Mouse (Mus musculus): ENCODE data around the gene Aff2. TPM values are rescaled to one million over a fixed set of nuclear protein-coding genes. Genes with fewer than 3 reads are reported as not detected.

Aff2 gene
- polyA plus RNA-seq, 1 experiment from 2014 or later: 20.2 TPM

DNA sequence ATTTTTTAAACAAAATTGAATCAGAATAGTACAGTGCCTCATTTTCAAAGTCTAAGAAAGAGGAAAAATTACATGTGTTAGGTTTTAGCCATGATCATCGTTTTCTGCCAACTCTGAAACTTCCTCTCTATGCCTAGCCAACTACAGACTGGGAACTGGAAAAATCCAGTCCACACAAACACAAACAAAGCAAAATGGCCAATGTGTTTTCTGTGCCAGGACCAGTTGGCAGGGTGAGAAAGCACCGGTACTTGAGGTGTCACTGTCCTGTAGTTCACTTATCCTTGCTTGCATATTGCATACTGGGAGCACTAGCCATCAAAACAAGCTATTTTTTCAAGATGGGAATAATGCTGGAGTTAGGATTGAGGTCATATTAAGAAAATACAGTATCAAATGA lies 100.8 kb downstream of the Aff2 start:
- Histone ChIP-seq H3K9me3 (no peaks in the 10 kb centered on the region), H3K27ac (replicated peaks) (no peak overlapping the region), H3K36me3 (no peaks in the 10 kb centered on the region), H3K9ac (no peak overlapping the region), H3K4me3 (no peak overlapping the region), H3K4me1 (replicated peaks) (no peaks in the 10 kb centered on the region), H3K4me2 (no peak overlapping the region), H3K27me3 (no peaks in the 10 kb centered on the region)
- no peak for ATAC-seq (ENCODE audit: low FRiP score, low read depth)
- WGBS: 79% methylated on average over 2 of the region's 2 CpGs

DNA sequence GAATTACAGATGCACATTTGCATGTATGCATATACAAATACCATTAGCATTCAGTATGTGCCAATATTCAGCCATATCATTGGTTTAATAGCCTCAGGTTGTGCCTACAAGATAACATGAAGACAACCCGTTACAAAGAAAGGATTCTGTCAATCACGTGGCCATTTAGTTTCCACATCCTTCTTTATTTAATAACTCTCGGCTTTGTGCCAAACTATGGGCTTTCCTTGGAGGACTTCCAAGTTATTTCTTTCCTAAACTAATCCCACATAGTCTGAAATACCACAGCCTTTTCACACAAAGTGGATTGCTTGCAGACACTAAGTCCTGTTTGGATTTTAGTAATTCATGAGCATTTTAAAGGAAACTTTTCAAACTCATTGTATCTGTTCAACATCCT lies 142.0 kb downstream of the Aff2 start:
- Histone ChIP-seq H3K4me2 (no peak overlapping the region), H3K4me1 (replicated peaks) (no peaks in the 10 kb centered on the region), H3K4me3 (no peak overlapping the region), H3K9ac (no peak overlapping the region), H3K9me3 (no peaks in the 10 kb centered on the region), H3K27me3 (no peaks in the 10 kb centered on the region), H3K27ac (replicated peaks) (no peak overlapping the region), H3K36me3 (no peaks in the 10 kb centered on the region)
- ATAC-seq (ENCODE audit: low FRiP score, low read depth): no peak
- WGBS: 54% methylated on average over 3 of the region's 3 CpGs

DNA sequence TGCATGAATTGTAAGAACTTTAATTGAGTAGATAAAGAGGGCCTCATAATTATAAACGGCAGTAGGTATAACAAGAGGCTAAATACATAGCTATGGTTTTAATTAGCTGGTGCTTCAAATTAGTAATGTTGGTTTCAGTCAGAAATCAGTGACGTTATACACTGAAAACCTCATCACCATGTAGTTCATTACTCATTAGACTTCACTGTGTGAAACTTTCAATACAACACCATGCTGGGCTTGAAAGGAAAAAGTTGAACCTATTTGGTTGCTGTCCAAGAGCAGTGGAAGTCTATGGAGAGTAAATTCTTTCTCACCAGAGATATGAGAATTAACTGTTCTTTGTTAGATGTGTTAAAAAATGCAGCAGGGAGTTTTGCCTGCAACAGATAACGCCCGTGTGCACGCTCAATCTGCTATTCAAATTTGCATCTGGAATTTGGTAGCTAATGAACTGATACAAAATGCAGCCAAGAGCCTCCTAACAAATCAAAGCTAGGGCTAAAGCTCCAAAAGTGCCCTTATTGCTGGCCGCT lies 158.0 kb downstream of the Aff2 start:
- Histone ChIP-seq H3K36me3 (no peaks in the 10 kb centered on the region), H3K4me1 (replicated peaks) (no peaks in the 10 kb centered on the region), H3K9ac (no peak overlapping the region), H3K4me2 (no peak overlapping the region), H3K27ac (replicated peaks) (no peak overlapping the region), H3K4me3 (no peak overlapping the region), H3K9me3 (no peaks in the 10 kb centered on the region), H3K27me3 (no peaks in the 10 kb centered on the region)
- no peak for ATAC-seq (ENCODE audit: low FRiP score, low read depth)
- WGBS: 50% methylated on average over 6 of the region's 6 CpGs

DNA sequence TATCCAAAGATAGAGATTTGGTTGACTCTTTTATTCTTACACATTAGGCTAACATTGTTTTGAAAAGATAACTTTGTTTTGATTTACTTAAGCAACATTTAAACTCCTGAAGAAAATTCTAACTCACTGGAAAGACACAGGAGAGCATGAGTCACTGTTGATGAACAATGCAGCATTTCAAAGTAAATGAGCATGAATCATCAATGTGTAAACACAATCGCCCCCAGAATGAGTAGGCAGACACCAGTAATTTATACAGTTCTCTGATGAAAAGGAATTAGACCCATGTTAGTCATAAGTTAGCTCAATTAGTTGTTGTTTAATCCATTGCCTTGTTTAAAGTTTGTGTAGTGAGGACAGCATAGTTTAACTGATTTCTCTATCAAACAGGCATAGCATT lies 180.7 kb downstream of the Aff2 start:
- no peaks in the 10 kb centered on the region for H3K4me1 ChIP-seq (replicated peaks)
- no peaks in the 10 kb centered on the region for H3K9me3 ChIP-seq
- no peaks in the 10 kb centered on the region for H3K36me3 ChIP-seq
- no peak for ATAC-seq (ENCODE audit: low FRiP score, low read depth)
- H3K27ac ChIP-seq (replicated peaks): no peak overlapping the region
- H3K27me3 ChIP-seq: no peaks in the 10 kb centered on the region
- H3K9ac ChIP-seq: no peak overlapping the region
- 39% methylated on average over 1 of the region's 1 CpGs for WGBS
- H3K4me3 ChIP-seq: no peak overlapping the region
- H3K4me2 ChIP-seq: no peak overlapping the region

DNA sequence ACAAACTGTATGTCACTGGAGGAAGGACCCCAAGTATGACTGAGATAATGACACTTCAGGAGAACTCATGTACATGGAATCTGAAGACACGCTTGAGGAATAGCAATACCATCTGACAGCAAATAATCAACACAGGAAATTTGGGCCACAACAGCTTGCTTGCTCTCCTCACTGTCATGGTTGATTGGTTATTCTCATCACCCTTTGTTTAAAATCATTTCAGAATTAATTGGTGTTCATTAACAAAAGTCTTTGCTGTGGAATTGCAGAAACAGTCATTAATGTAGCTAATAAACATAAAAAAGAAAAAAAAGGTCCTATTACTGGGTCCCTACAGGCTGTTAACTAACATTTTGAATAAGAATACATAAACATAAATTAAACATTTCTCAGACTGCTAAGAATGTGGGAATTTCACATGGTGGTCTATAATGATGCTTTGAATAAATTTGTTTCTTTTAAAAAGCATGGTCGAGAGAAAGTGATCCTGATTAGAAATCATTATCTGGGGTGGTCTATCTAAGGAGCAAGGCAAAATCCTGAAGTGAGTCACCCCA lies 219.9 kb downstream of the Aff2 start:
- H3K36me3 ChIP-seq: no peaks in the 10 kb centered on the region
- H3K4me1 ChIP-seq (replicated peaks): no peaks in the 10 kb centered on the region
- H3K27me3 ChIP-seq: no peaks in the 10 kb centered on the region
- H3K4me2 ChIP-seq: no peak overlapping the region
- H3K9me3 ChIP-seq: no peaks in the 10 kb centered on the region
- WGBS: 67% methylated on average over 2 of the region's 2 CpGs
- no peak overlapping the region for H3K9ac ChIP-seq
- no peak overlapping the region for H3K27ac ChIP-seq (replicated peaks)
- no peak overlapping the region for H3K4me3 ChIP-seq
- ATAC-seq (ENCODE audit: low FRiP score, low read depth): no peak

DNA sequence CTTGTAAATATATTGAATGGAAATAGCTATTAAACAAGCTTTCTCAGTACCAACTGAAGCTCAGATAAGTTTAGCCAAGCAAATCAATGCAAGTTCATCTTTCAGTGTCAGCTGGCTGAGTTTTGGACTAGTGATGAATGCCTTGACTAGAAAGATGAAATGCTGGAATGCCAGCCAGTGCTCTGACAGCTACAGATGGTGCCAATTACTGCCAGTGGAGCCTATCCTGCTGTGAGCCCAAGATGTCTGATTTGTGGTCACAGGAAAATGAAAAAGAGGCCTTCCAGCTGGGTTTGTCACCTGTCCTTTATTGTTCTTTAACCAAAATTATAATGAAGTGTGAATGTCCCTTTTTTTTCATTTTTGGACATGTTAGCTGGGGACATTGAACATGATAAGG lies 248.7 kb downstream of the Aff2 start:
- no peak overlapping the region for H3K4me2 ChIP-seq
- H3K9me3 ChIP-seq: no peaks in the 10 kb centered on the region
- no peak overlapping the region for H3K9ac ChIP-seq
- H3K36me3 ChIP-seq: no peaks in the 10 kb centered on the region
- no peak overlapping the region for H3K4me3 ChIP-seq
- no peaks in the 10 kb centered on the region for H3K4me1 ChIP-seq (replicated peaks)
- no peak overlapping the region for H3K27ac ChIP-seq (replicated peaks)
- H3K27me3 ChIP-seq: no peaks in the 10 kb centered on the region
- ATAC-seq (ENCODE audit: low FRiP score, low read depth): no peak

DNA sequence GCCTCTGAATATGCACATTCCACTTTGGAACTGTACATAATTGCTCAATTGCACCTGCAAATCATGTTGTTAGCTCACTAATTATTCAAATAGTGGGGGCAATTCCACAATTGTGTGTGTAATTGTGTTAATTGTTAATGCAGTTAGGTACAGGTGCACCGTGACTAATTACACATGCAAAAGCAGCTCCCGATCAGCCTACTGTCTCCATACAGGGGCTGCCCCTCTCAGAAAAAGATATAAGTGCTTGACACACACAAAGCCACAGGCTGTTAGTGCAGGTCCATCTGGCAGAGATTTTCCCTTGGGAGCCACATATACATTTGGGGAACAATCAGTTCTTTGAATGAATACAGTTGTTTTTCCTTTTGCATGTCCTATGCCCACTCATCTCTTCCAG lies 302.9 kb downstream of the Aff2 start:
- H3K9ac ChIP-seq: no peak overlapping the region
- no peak overlapping the region for H3K27ac ChIP-seq (replicated peaks)
- WGBS: 51% methylated on average over 2 of the region's 2 CpGs
- no peak; the same call in 1 of the 2 replicates for ATAC-seq (ENCODE audit: low FRiP score, low read depth)
- H3K4me2 ChIP-seq: no peak overlapping the region
- H3K36me3 ChIP-seq: no peaks in the 10 kb centered on the region
- H3K4me3 ChIP-seq: no peak overlapping the region
- no peaks in the 10 kb centered on the region for H3K4me1 ChIP-seq (replicated peaks)
- no peaks in the 10 kb centered on the region for H3K27me3 ChIP-seq
- no peaks in the 10 kb centered on the region for H3K9me3 ChIP-seq

DNA sequence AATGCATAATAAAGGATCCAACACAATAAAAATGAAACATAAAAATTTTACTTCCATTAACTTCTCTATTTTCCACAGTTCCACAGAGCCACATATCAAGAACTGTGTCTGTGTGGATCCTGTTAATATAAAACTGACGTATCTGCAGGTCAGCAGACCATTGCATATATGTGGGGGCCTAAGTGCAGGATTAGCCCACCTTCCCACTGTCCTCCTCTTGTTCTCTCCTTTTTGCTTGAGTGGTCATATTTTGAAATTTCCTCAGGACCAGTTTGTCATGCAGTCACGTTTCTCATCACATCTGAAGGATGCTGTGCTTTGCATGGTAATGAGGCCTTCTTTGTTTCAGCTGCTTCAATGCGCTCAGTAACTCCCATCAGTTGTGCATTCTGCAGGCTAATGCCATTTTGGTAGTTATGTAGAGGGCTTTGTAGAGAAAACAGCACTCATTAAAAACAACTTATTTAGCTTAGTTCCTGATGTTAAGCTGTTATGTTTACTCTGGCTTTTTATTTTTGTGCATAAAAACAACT lies 306.1 kb downstream of the Aff2 start:
- ATAC-seq (ENCODE audit: low FRiP score, low read depth): no peak
- 27% methylated on average over 3 of the region's 3 CpGs for WGBS
- no peak overlapping the region for H3K4me2 ChIP-seq
- H3K27me3 ChIP-seq: no peaks in the 10 kb centered on the region
- H3K9ac ChIP-seq: no peak overlapping the region
- H3K4me3 ChIP-seq: no peak overlapping the region
- H3K36me3 ChIP-seq: no peaks in the 10 kb centered on the region
- no peaks in the 10 kb centered on the region for H3K4me1 ChIP-seq (replicated peaks)
- no peaks in the 10 kb centered on the region for H3K9me3 ChIP-seq
- no peak overlapping the region; the same call in 1 of the 2 replicates for H3K27ac ChIP-seq (replicated peaks)

DNA sequence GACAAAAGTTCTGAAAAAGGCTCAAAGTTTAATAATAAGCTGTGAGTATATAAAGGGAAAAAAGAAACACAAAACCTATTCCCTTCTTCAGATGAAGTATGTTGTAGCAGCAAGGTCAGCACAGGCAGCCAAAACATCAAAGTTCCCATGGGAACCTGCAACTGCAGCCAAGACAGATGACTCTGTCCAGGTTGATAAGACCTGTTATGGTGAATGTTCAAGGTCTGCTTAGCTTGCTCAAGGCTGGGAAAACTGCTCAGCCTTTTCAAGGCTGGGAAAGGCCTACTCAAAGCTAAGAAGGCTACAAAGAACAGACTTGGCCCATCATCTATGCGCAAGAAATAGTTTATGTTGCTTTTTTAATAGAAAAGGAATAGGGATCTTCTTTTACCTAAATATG lies 315.6 kb downstream of the Aff2 start:
- Histone ChIP-seq H3K9me3 (no peaks in the 10 kb centered on the region), H3K4me3 (no peak overlapping the region), H3K36me3 (no peaks in the 10 kb centered on the region), H3K27me3 (no peaks in the 10 kb centered on the region), H3K4me2 (no peak overlapping the region), H3K9ac (no peak overlapping the region), H3K4me1 (replicated peaks) (no peaks in the 10 kb centered on the region), H3K27ac (replicated peaks) (no peak overlapping the region)
- ATAC-seq (ENCODE audit: low FRiP score, low read depth): no peak
- WGBS: 89% methylated on average over 1 of the region's 1 CpGs

DNA sequence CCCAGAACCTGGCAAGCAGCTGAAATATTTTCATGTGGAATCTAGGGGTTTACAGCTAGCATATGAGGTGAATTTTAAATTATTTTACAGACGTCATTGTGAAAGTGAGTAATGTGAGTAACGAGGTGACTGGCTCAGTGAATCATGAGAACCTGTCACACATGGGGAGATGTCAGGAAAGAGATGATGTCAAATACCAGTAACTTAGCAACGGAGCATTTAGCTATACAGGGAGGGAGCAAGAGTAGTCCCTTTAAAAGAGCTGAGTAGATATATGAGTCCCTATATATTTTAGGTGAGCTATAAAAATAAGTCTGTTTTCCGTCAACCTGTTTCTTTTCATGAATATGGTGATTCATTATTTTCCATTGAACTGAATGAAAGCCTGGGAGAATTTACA lies 338.7 kb downstream of the Aff2 start:
- Histone ChIP-seq H3K27me3 (no peaks in the 10 kb centered on the region), H3K4me1 (replicated peaks) (no peaks in the 10 kb centered on the region), H3K27ac (replicated peaks) (no peak overlapping the region), H3K4me3 (no peak overlapping the region), H3K36me3 (no peaks in the 10 kb centered on the region), H3K9ac (no peak overlapping the region), H3K4me2 (no peak overlapping the region), H3K9me3 (no peaks in the 10 kb centered on the region)
- WGBS: 54% methylated on average over 4 of the region's 4 CpGs
- ATAC-seq (ENCODE audit: low FRiP score, low read depth): no peak

DNA sequence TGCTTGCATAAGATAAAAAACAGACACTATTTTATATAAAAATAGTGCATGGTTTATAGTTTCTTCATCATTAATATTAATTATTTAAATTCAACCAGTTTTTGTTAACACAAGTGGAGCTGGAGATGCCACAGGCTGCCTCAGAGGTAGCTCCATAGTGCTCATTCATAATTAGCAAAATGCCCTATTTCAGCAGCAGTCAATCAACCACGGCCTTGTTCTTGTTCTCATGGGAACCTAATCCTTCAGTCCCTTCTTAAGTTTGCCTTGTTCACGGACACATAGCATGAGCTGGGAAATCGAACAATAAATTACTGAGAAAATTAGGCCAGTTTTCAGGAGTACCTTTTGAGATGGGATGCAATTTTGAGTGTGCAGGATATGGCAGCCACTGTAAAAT lies 378.9 kb downstream of the Aff2 start:
- Histone ChIP-seq H3K27me3 (no peaks in the 10 kb centered on the region), H3K4me2 (no peak overlapping the region), H3K4me1 (replicated peaks) (no peaks in the 10 kb centered on the region), H3K9ac (no peak overlapping the region), H3K36me3 (no peaks in the 10 kb centered on the region), H3K27ac (replicated peaks) (no peak overlapping the region), H3K4me3 (no peak overlapping the region), H3K9me3 (no peaks in the 10 kb centered on the region)
- ATAC-seq (ENCODE audit: low FRiP score, low read depth): no peak
- 40% methylated on average over 3 of the region's 3 CpGs for WGBS

DNA sequence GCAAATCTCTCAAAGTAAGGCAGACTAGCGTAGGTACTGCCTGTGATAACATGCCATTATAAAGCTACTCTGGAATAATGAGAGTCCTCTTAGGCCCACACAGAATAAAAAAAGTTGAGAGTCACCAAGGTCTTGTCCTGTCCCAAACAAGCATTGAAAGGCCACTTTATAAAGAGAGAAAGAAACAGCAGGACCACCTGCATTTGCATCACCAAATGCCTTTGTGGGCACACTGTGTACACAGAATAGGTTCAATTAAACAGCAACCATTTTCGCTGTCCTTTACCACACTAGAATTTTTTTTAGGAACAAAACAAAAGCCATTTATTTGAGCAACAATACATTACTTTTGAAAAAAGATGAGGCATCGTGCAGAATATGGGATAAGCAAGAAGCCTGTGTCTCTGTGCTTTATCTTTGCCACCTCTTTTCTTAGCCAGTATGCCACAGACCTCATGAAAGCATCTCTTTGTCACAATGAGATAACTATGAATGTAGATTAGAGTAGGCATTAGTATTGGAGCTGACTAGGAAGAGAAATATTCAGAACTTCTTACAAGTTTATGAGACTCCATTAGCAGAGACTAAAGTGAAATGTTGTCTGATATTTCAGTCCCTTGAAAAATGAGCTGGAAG lies 385.0 kb downstream of the Aff2 start:
- ATAC-seq (ENCODE audit: low FRiP score, low read depth): no peak
- no peak overlapping the region for H3K4me3 ChIP-seq
- 35% methylated on average over 3 of the region's 3 CpGs for WGBS

More for the DNA sequence above, 385.0 kb downstream of the Aff2 start:
- Histone ChIP-seq H3K36me3 (no peaks in the 10 kb centered on the region), H3K4me1 (replicated peaks) (no peaks in the 10 kb centered on the region), H3K9me3 (no peaks in the 10 kb centered on the region), H3K9ac (no peak overlapping the region), H3K27ac (replicated peaks) (no peak overlapping the region), H3K4me2 (no peak overlapping the region), H3K27me3 (no peaks in the 10 kb centered on the region)

Measured in hindbrain, embryonic 15.5 days (tissue).